Mouse (Mus musculus) small intestine, adult 2 months (tissue): Measurements from ENCODE around the gene Magi1. TPM values are rescaled to one million over a fixed set of nuclear protein-coding genes. Genes with fewer than 3 reads are reported as not detected.
"Not testable (repeated sequence)": the region's sequence is repeated elsewhere in the genome, so short reads cannot be mapped to it uniquely, and the experiment has no call there.

Source experiments
- H3K27ac ChIP-seq: fragments of 200-500 bp; 2 replicates; pipeline ENCODE4 v1.5.1; 2012; ENCODE audit warnings: low read depth, low read length, control low read depth, inconsistent platforms; ENCODE audit not compliant: insufficient read depth
- H3K27me3 ChIP-seq: fragments of 200-500 bp; 2 replicates; pipeline ENCODE4 v1.6.1; 2012; ENCODE audit warnings: mild to moderate bottlenecking, moderate library complexity, low read length, inconsistent platforms; ENCODE audit not compliant: control insufficient read depth, insufficient read depth
- H3K36me3 ChIP-seq: fragments of 200-500 bp; 2 replicates; pipeline ENCODE4 v1.6.1; 2012; ENCODE audit warnings: mild to moderate bottlenecking, low read length, control low read depth, inconsistent platforms; ENCODE audit not compliant: control insufficient read depth, insufficient read depth
- H3K4me1 ChIP-seq: fragments of 200-500 bp; 2 replicates; pipeline ENCODE4 v1.6.1; 2012; ENCODE audit warnings: low read length, inconsistent platforms, mixed read lengths; ENCODE audit not compliant: control insufficient read depth, insufficient read depth, insufficient read length
- H3K4me3 ChIP-seq: fragments of 200-500 bp; 2 replicates; pipeline ENCODE4 v1.5.1; 2012; ENCODE audit warnings: low read depth, mild to moderate bottlenecking, control low read depth, inconsistent platforms, low read length, moderate library complexity
- CTCF ChIP-seq: fragments of 200-500 bp; IDR thresholded peaks from 2 replicates; pipeline ENCODE4 v1.5.1; 2012; ENCODE audit warnings: low read depth, mild to moderate bottlenecking, control low read depth, inconsistent platforms, low read length, moderate library complexity, mixed read lengths; ENCODE audit not compliant: insufficient replicate concordance, insufficient read length; ENCODE audit errors: extremely low read depth
- POLR2A ChIP-seq: fragments of 200-500 bp; IDR thresholded peaks from 2 replicates; pipeline ENCODE4 v1.6.1; 2012; ENCODE audit warnings: low read depth, mild to moderate bottlenecking, control low read depth, inconsistent platforms, low read length, moderate library complexity
- WGBS: fragments of 180-500 bp; shearing (Covaris S2); methylation state at CpG from one replicate; pipeline ENCODE4 v1.1.7; 2018; 5-methylcytosine and 5-hydroxymethylcytosine counted together
- polyA plus RNA-seq: library from polyadenylated mRNA; depleted of rRNA; stranded (reverse); fragments of >200 nt; gene quantifications from 2 replicates; pipeline ENCODE4 v1.2.3, GENCODE M21; 2012; rRNA removed

The Magi1 gene
- polyA plus RNA-seq, 1 experiment, result 7.0 TPM

GRCm38 (mm10) chr6:93665056-93665805 lies 618.5 kb downstream of the Magi1 start:
- Histone ChIP-seq H3K4me3 (no peak overlapping the region), H3K27me3 (no peaks in the 10 kb centered on the region), H3K36me3 (no peaks in the 10 kb centered on the region), H3K4me1 (no peaks in the 10 kb centered on the region), H3K27ac (no peak overlapping the region)
- 80% methylated on average over 12 of the region's 12 CpGs for WGBS
- no peak for TF ChIP-seq CTCF
- no peak for TF ChIP-seq POLR2A

- H3K27me3 ChIP-seq, result no peaks in the 10 kb centered on the region
- no peak overlapping the region for H3K4me3 ChIP-seq
- H3K4me1 ChIP-seq, result no peaks in the 10 kb centered on the region
- H3K36me3 ChIP-seq, result no peaks in the 10 kb centered on the region
- 71% methylated on average over 1 of the region's 1 CpGs for WGBS
- H3K27ac ChIP-seq, result no peak overlapping the region
- TF ChIP-seq CTCF (no peak), POLR2A (no peak)
Measured at GRCm38 (mm10) chr6:93661139-93661538, 622.6 kb downstream of the Magi1 start.

- Histone ChIP-seq H3K27ac (no peak overlapping the region), H3K27me3 (no peaks in the 10 kb centered on the region), H3K4me1 (no peaks in the 10 kb centered on the region), H3K4me3 (no peak overlapping the region), H3K36me3 (no peaks in the 10 kb centered on the region)
- no peak for TF ChIP-seq POLR2A
- no peak for TF ChIP-seq CTCF
- 64% methylated on average over 8 of the region's 8 CpGs for WGBS
Measured at GRCm38 (mm10) chr6:93659534-93659933, 624.2 kb downstream of the Magi1 start.

GRCm38 (mm10) chr6:93657187-93657974 lies 626.3 kb downstream of the Magi1 start:
- no peak for TF ChIP-seq POLR2A
- TF ChIP-seq CTCF, result peak; percentile 78; the same call in 1 of the 2 replicates
- WGBS, result 28% methylated on average over 13 of the region's 13 CpGs
- Histone ChIP-seq H3K4me1 (no peaks in the 10 kb centered on the region), H3K27me3 (no peaks in the 10 kb centered on the region), H3K27ac (no peak overlapping the region), H3K4me3 (no peak overlapping the region), H3K36me3 (no peaks in the 10 kb centered on the region)

- no peak overlapping the region for H3K27ac ChIP-seq
- no peaks in the 10 kb centered on the region for H3K36me3 ChIP-seq
- TF ChIP-seq POLR2A, result no peak
- WGBS, result 74% methylated on average over 8 of the region's 8 CpGs
- no peak overlapping the region for H3K4me3 ChIP-seq
- no peaks in the 10 kb centered on the region for H3K27me3 ChIP-seq
- H3K4me1 ChIP-seq, result no peaks in the 10 kb centered on the region
Measured at GRCm38 (mm10) chr6:93648581-93649230, 635.0 kb downstream of the Magi1 start.

- WGBS, result 73% methylated on average over 5 of the region's 5 CpGs
Measured at GRCm38 (mm10) chr6:93629735-93630291, 653.9 kb downstream of the Magi1 start.

GRCm38 (mm10) chr6:93627200-93627599 lies 656.5 kb downstream of the Magi1 start:
- 82% methylated on average over 5 of the region's 5 CpGs for WGBS
- Histone ChIP-seq H3K27ac (no peak overlapping the region), H3K27me3 (no peaks in the 10 kb centered on the region; the same call in 1 of the 2 replicates)

More at GRCm38 (mm10) chr6:93629735-93630291, 653.9 kb downstream of the Magi1 start:
- H3K27ac ChIP-seq, H3K4me1 ChIP-seq, H3K27me3 ChIP-seq, H3K4me3 ChIP-seq, H3K36me3 ChIP-seq: not testable (repeated sequence)

More at GRCm38 (mm10) chr6:93627200-93627599, 656.5 kb downstream of the Magi1 start:
- Histone ChIP-seq H3K4me1 (no peaks in the 10 kb centered on the region), H3K4me3 (no peak overlapping the region), H3K36me3 (no peaks in the 10 kb centered on the region)
- TF ChIP-seq POLR2A, result no peak
- TF ChIP-seq CTCF, result no peak

Other genes with a start within 250 kb of the Magi1 start
- gene Slc25a26, start 216.4 kb upstream of the Magi1 start, polyA plus RNA-seq, result 2.3 and 5.0 TPM in 2 replicates